9 mouse cellular contexts compared by ENCODE assay signal in genomic region chr12:12937088-12937487, GRCm38 (mm10). TPM values are rescaled to one million over a fixed set of nuclear protein-coding genes. Genes with fewer than 3 reads are reported as not detected.
A peak's percentile ranks its signal among the peaks of the same experiment; 100 is the strongest.
DNase-seq lines count a peak whose midpoint lies in the region; ATAC-seq and TF ChIP-seq lines count a peak whose summit lies in the region.
"Had no signal": no experiment of that assay in that cellular context is flagged by ENCODE, and none has a peak within 500 bp of the region (broad histone marks: within the 10 kb centered on the region; RNA-seq: fewer than 3 reads in every experiment).

No protein-coding gene starts in this region.

- peaks cover 1% of the 10 kb centered on the region; the same call in 1 of the 2 replicates for H3K4me1 ChIP-seq in cortical plate, adult 2 months (ENCODE audit: control insufficient read depth, insufficient read depth, low read length)
- H3K4me1 ChIP-seq in hindbrain, embryonic 13.5 days (replicated peaks) = peaks cover 29% of the 10 kb centered on the region

- 77% methylated on average over 30 of the region's 30 CpGs for WGBS in hindbrain, embryonic 13.5 days

- intact Hi-C loops in heart, postnatal 25 days (cut with DNase I) = no loop called here

- TF ChIP-seq POLR2A in cortical plate, adult 2 months (IDR thresholded peaks at IDR 0.05; ENCODE audit: extremely low read depth, insufficient read depth, low read length) = no peak

- peak; percentile 21 for DNase-seq in kidney, postnatal 10 days
- DNase-seq in kidney, postnatal 25 days = no peak
- DNase-seq in mesoderm, embryonic 11.5 days (ENCODE audit: low read depth, low spot score) = peak; percentile 8
- DNase-seq in thymus, postnatal 0 days (ENCODE audit: low spot score) = peak; percentile 66
- DNase-seq in urinary bladder, postnatal 4 days (ENCODE audit: low spot score in 2 of 2) = no peak
- no peak for DNase-seq in heart, postnatal 25 days (ENCODE audit: low spot score)

- ATAC-seq in hindbrain, embryonic 13.5 days (ENCODE audit: low FRiP score) = no peak

- H3K27me3 ChIP-seq in hindbrain, embryonic 13.5 days = no peaks in the 10 kb centered on the region

- H3K9me3 ChIP-seq in hindbrain, embryonic 13.5 days = no peaks in the 10 kb centered on the region
- H3K9me3 ChIP-seq: liver, embryonic 15.5 days had no signal

- H3K27ac ChIP-seq in cortical plate, adult 2 months (ENCODE audit: insufficient read depth, low read length) = no peak overlapping the region
- H3K27ac ChIP-seq in hindbrain, embryonic 13.5 days = peak overlapping the region; percentile 98; the same call in 1 of the 2 replicates
- H3K27ac ChIP-seq: liver, embryonic 15.5 days had no signal

- peak overlapping the region; percentile 96 for H3K9ac ChIP-seq in hindbrain, embryonic 13.5 days
- H3K9ac ChIP-seq: liver, embryonic 15.5 days had no signal

- peak overlapping the region; percentile 72; the same call in 1 of the 2 replicates for H3K4me3 ChIP-seq in cortical plate, adult 2 months (ENCODE audit: insufficient read depth, low read length)
- peak overlapping the region; percentile 84 for H3K4me3 ChIP-seq in hindbrain, embryonic 13.5 days
- H3K4me3 ChIP-seq: liver, embryonic 15.5 days had no signal

- peak overlapping the region; percentile 97 for H3K4me2 ChIP-seq in hindbrain, embryonic 13.5 days
- H3K4me2 ChIP-seq: liver, embryonic 15.5 days had no signal

- TF ChIP-seq CTCF in cortical plate, adult 2 months (IDR thresholded peaks at IDR 0.05; ENCODE audit: extremely low read depth, insufficient read depth, low read length) = no peak

- H3K36me3 ChIP-seq in hindbrain, embryonic 13.5 days = peaks cover 39% of the 10 kb centered on the region

RNA-seq across cellular contexts. Expression of gene Mycn, which starts 4.6 kb away (rescaled TPM):
- polyA plus RNA-seq in cortical plate, adult 2 months (2012; rRNA removed) = 9.5 and 10.9 TPM in 2 replicates
- 58.9 and 63.9 TPM in 2 replicates for polyA plus RNA-seq in hindbrain, embryonic 13.5 days (2015; fragmentation: Nextera tagmentation; extraction: Ambion mirVana)
- 10.4 TPM in 2 replicates for polyA plus RNA-seq in thymus, postnatal 0 days (2015; fragmentation: Nextera tagmentation; extraction: Ambion mirVana)
- 1 to 10 TPM; 4.9 to 5.9 TPM for total RNA-seq in heart, postnatal 25 days (2021)

Comparison
In these comparisons a context has a peak if more than half of its experiments do, and no peak if none do; other contexts are left out.
1. DNase-seq: peak in kidney, postnatal 10 days (single experiment), mesoderm, embryonic 11.5 days (single experiment) and thymus, postnatal 0 days (single experiment); none in kidney, postnatal 25 days (0 of 2), urinary bladder, postnatal 4 days (0 of 2) and heart, postnatal 25 days (single experiment).